Mouse (Mus musculus) C2C12 (cell line): ENCODE measurements around the gene Papolb.

Source experiments
- CEBPB ChIP-seq: IDR thresholded peaks from one replicate; pipeline ENCODE4 v1.6.1; 2011; ENCODE audit warnings: low read depth, mild to moderate bottlenecking, control low read depth, moderate library complexity
- CTCF ChIP-seq: IDR thresholded peaks from one replicate; pipeline ENCODE4 v1.5.1; 2011; ENCODE audit not compliant: control insufficient read depth, insufficient read depth, insufficient read length
- FOSL1 ChIP-seq: IDR thresholded peaks from one replicate; pipeline ENCODE4 v1.8.0; 2011; ENCODE audit warnings: mild to moderate bottlenecking, low read length; ENCODE audit not compliant: poor library complexity, insufficient read depth, severe bottlenecking
- MAX ChIP-seq: IDR thresholded peaks from one replicate; pipeline ENCODE4 v1.6.1; 2011; ENCODE audit warnings: mild to moderate bottlenecking, control low read depth
- MYOD1 ChIP-seq: IDR thresholded peaks from one replicate; pipeline ENCODE4 v1.6.1; 2011; ENCODE audit warnings: low read depth; ENCODE audit not compliant: control insufficient read depth, insufficient read length
- MYOG ChIP-seq: IDR thresholded peaks from one replicate; pipeline ENCODE4 v1.6.1; 2011; ENCODE audit not compliant: control insufficient read depth, insufficient read length; ENCODE audit errors: extremely low read depth
- USF1 ChIP-seq: IDR thresholded peaks from one replicate; pipeline ENCODE4 v1.6.1; 2011; ENCODE audit warnings: low read depth, mild to moderate bottlenecking, control low read depth, moderate library complexity

- TF ChIP-seq CTCF (no peak), MAX (no peak), FOSL1 (no peak), USF1 (no peak), MYOG (no peak), MYOD1 (no peak), CEBPB (no peak)
Measured at GRCm38 (mm10) chr5:142546344-142546743, 16.5 kb upstream of the Papolb start.
